Mouse (Mus musculus) heart, postnatal 10 days (tissue): ENCODE measurements around the gene Dusp7. TPM values are rescaled to one million over a fixed set of nuclear protein-coding genes. Genes with fewer than 3 reads are reported as not detected.
A peak's percentile ranks its signal among the peaks of the same experiment; 100 is the strongest.

Experiments
- DNase-seq, 2 experiments: peaks; one replicate each; pipeline ENCODE4 v3.0.0; 2021
- intact Hi-C: fragments of 180-260 bp; cut with DNase I; formaldehyde crosslinking; loops from one replicate; pipeline ENCODE4 v1.15.1; 2025
- total RNA-seq, 2 experiments: library from RNA; stranded (reverse); gene quantifications; 2 replicates each; pipeline ENCODE4 v1.2.3; 2021

The Dusp7 gene
- total RNA-seq, 2 experiments from 2014 or later: 47.0 to 47.1 TPM

GRCm38 (mm10) chr9:106377247-106377646 is 8.8 kb downstream of the Dusp7 start:
- no peak for DNase-seq
- intact Hi-C loops: no loop called here

GRCm38 (mm10) chr9:106378045-106378444 is 9.6 kb downstream of the Dusp7 start:
- intact Hi-C loops: no loop called here
- no peak for DNase-seq

GRCm38 (mm10) chr9:106378753-106379152 is 10.3 kb downstream of the Dusp7 start:
- no peak for DNase-seq
- intact Hi-C loops: no loop called here

- peak in 1 of 2 experiments; percentile 69 for DNase-seq
- intact Hi-C loops: no loop called here
Observed at GRCm38 (mm10) chr9:106386181-106386864, 17.9 kb downstream of the Dusp7 start.

- DNase-seq: no peak
- intact Hi-C loops: no loop called here
Observed at GRCm38 (mm10) chr9:106392828-106393527, 24.5 kb downstream of the Dusp7 start.

- no peak for DNase-seq
- intact Hi-C loops: no loop called here
Observed at GRCm38 (mm10) chr9:106393548-106393947, 25.1 kb downstream of the Dusp7 start.

GRCm38 (mm10) chr9:106394649-106395602 is 26.5 kb downstream of the Dusp7 start:
- no peak for DNase-seq
- intact Hi-C loops: no loop called here

GRCm38 (mm10) chr9:106397733-106398132 is 29.3 kb downstream of the Dusp7 start:
- intact Hi-C loops: no loop called here
- no peak for DNase-seq

GRCm38 (mm10) chr9:106398667-106399311 is 30.4 kb downstream of the Dusp7 start:
- DNase-seq: no peak
- intact Hi-C loops: no loop called here

GRCm38 (mm10) chr9:106399808-106400207 is 31.4 kb downstream of the Dusp7 start:
- intact Hi-C loops: no loop called here

GRCm38 (mm10) chr9:106402149-106402548 is 33.7 kb downstream of the Dusp7 start:
- intact Hi-C loops: loop anchor here (2.0 kb wide), 1 partner anchor 13 kb away; no protein-coding TSS in a partner anchor
- DNase-seq: no peak

More at GRCm38 (mm10) chr9:106399808-106400207, 31.4 kb downstream of the Dusp7 start:
- no peak for DNase-seq

- intact Hi-C loops: loop anchor here (2.0 kb wide), 1 partner anchor 14 kb away; no protein-coding TSS in a partner anchor
- DNase-seq: no peak
Observed at GRCm38 (mm10) chr9:106402607-106403375, 34.4 kb downstream of the Dusp7 start.

- DNase-seq: peak; percentile 88 to 90
- intact Hi-C loops: no loop called here
Observed at GRCm38 (mm10) chr9:106405275-106405674, 36.8 kb downstream of the Dusp7 start.

GRCm38 (mm10) chr9:106406443-106407078 is 38.1 kb downstream of the Dusp7 start:
- peak; percentile 69 to 78 for DNase-seq
- intact Hi-C loops: loop anchor here (2.0 kb wide), 1 partner anchor 38 kb away; the partner anchor contains the start of gene Dusp7

- DNase-seq: no peak
- intact Hi-C loops: no loop called here
Observed at GRCm38 (mm10) chr9:106409096-106409495, 40.7 kb downstream of the Dusp7 start.

GRCm38 (mm10) chr9:106410086-106410650 is 41.7 kb downstream of the Dusp7 start:
- intact Hi-C loops: no loop called here
- no peak for DNase-seq

- DNase-seq: no peak
- intact Hi-C loops: no loop called here
Observed at GRCm38 (mm10) chr9:106411091-106411594, 42.7 kb downstream of the Dusp7 start.

- intact Hi-C loops: no loop called here
- DNase-seq: no peak
Observed at GRCm38 (mm10) chr9:106411729-106412128, 43.3 kb downstream of the Dusp7 start.

- intact Hi-C loops: no loop called here
- no peak for DNase-seq
Observed at GRCm38 (mm10) chr9:106412210-106412609, 43.8 kb downstream of the Dusp7 start.
